Mouse (Mus musculus): ENCODE results near the gene Prss22. TPM values are rescaled to one million over a fixed set of nuclear protein-coding genes. Genes with fewer than 3 reads are reported as not detected.

Gene Prss22
- total RNA-seq, 1 experiment = 0.85 TPM

DNA sequence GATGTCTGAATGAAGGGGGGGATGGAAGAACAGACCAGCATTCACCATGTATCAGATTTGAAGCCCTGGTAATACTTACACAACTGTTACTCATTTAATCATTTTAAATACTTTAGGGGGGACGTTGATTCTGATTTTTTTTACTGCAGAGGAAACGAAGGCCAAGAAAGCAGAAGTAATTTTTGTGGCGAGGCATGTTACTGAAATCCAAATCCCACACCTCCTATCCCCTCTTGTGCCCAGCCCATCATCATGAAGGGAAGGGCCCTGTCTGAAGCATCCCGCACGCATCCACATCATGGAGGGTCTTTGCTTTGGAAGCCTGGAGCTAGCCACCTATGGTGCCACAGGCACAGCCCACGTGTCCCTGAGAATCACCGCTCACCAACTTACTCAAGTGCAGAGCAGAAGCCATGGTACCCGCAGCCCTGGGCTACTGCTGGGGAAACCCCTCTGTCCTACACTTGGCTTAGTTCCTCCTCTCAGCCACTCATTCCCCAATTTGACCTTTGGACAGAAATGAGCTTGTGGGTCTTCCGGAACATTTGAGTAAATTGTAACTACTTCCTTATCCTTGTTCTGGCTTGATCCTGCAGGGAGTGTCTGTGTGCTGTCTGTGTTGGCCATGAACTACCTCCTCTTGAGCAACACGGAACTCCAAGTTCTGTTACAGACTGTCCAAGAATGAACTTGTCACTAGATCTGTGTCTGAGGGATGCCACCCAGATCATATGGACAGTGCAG, 31.1 kb downstream of the Prss22 start:
- H3K4me3 ChIP-seq (ENCODE audit: insufficient read depth in 1 of 2, low read depth in 1 of 2, low read length in 2 of 2, poor library complexity in 1 of 2, severe bottlenecking in 1 of 2) = no peak overlapping the region
- H3K9ac ChIP-seq (ENCODE audit: insufficient read depth, low read depth, low read length, poor library complexity, severe bottlenecking) = no peak overlapping the region
- in situ Hi-C loops (cut with MboI; ENCODE audit: low sequenced_read_pairs in 2 of 2, unreplicated experiment in 2 of 2) = no loop called here
- no peak for TF ChIP-seq CHD2 (IDR thresholded peaks at IDR 0.05; ENCODE audit: low read depth, low read length)
- no peak for TF ChIP-seq ZNF384 (IDR thresholded peaks at IDR 0.05; ENCODE audit: low read depth, low read length)
- no peak for TF ChIP-seq ZC3H11A (IDR thresholded peaks at IDR 0.05; ENCODE audit: borderline replicate concordance, low read depth, low read length)
- no peak for TF ChIP-seq HCFC1 (IDR thresholded peaks at IDR 0.05; ENCODE audit: borderline replicate concordance, insufficient read depth, low read length)
- no peak for TF ChIP-seq MAFK (IDR thresholded peaks at IDR 0.05; ENCODE audit: insufficient read depth, low read depth, low read length)
- DNase-seq (ENCODE audit: low read depth, low spot score) = no peak
- peaks cover 2 to 6% of the 10 kb centered on the region in 2 experiments; a peak in 2 of 4 replicates for H3K4me1 ChIP-seq (ENCODE audit: control insufficient read depth in 2 of 2, insufficient read depth in 2 of 2, low read length in 2 of 2, poor library complexity in 1 of 2)
- H3K27ac ChIP-seq (ENCODE audit: insufficient read depth, low read depth, low read length, poor library complexity, severe bottlenecking) = no peak overlapping the region
- no peaks in the 10 kb centered on the region for H3K9me3 ChIP-seq (ENCODE audit: control insufficient read depth, insufficient read depth, low read depth, low read length)
- H3K36me3 ChIP-seq (ENCODE audit: control insufficient read depth, insufficient read depth, low read length, poor library complexity, severe bottlenecking) = no peaks in the 10 kb centered on the region

DNA sequence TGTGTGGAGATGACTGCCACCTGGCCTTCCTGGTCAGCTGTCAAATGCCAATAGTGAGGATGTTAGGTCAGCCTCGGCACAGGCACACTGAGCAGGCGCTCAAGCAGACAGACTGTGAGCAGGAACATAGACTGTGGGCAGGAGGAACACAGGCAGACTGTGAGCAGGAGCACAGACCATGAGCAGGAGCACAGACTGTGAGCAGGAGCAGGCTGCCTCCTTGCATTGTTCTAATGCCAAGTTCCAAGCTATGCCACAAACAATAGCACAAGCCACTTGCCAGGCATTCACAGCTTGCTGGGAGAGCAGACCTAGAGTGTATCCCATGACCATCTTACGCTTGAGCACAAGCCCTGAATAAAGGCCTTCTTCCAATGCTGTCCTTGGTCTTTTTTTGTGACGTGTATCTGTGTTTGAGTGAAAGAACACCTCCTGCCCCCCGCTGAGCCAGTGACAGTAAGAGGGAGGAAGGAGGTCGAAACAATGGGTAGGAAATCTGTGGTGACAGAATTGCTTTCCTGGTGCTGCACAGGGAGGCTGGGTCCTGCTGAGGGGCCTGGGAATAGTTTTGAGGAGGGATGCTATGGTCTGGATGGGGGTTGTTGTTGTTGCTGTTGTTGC, 32.0 kb downstream of the Prss22 start:
- no peaks in the 10 kb centered on the region for H3K36me3 ChIP-seq (ENCODE audit: control insufficient read depth, insufficient read depth, low read length, poor library complexity, severe bottlenecking)
- H3K4me1 ChIP-seq (ENCODE audit: control insufficient read depth in 2 of 2, insufficient read depth in 2 of 2, low read length in 2 of 2, poor library complexity in 1 of 2) = peaks cover 2 to 3% of the 10 kb centered on the region in 2 experiments; a peak in 2 of 4 replicates
- in situ Hi-C loops (cut with MboI; ENCODE audit: low sequenced_read_pairs in 2 of 2, unreplicated experiment in 2 of 2) = no loop called here
- no peaks in the 10 kb centered on the region for H3K9me3 ChIP-seq (ENCODE audit: control insufficient read depth, insufficient read depth, low read depth, low read length)
- H3K9ac ChIP-seq (ENCODE audit: insufficient read depth, low read depth, low read length, poor library complexity, severe bottlenecking) = no peak overlapping the region
- H3K4me3 ChIP-seq (ENCODE audit: insufficient read depth in 1 of 2, low read depth in 1 of 2, low read length in 2 of 2, poor library complexity in 1 of 2, severe bottlenecking in 1 of 2) = no peak overlapping the region
- no peak overlapping the region for H3K27ac ChIP-seq (ENCODE audit: insufficient read depth, low read depth, low read length, poor library complexity, severe bottlenecking)
- DNase-seq (ENCODE audit: low read depth, low spot score) = no peak
- TF ChIP-seq MAFK (IDR thresholded peaks at IDR 0.05; ENCODE audit: insufficient read depth, low read depth, low read length) = no peak
- no peak for TF ChIP-seq ZNF384 (IDR thresholded peaks at IDR 0.05; ENCODE audit: low read depth, low read length)
- TF ChIP-seq CHD2 (IDR thresholded peaks at IDR 0.05; ENCODE audit: low read depth, low read length) = no peak
- no peak for TF ChIP-seq ZC3H11A (IDR thresholded peaks at IDR 0.05; ENCODE audit: borderline replicate concordance, low read depth, low read length)
- TF ChIP-seq HCFC1 (IDR thresholded peaks at IDR 0.05; ENCODE audit: borderline replicate concordance, insufficient read depth, low read length) = no peak

DNA sequence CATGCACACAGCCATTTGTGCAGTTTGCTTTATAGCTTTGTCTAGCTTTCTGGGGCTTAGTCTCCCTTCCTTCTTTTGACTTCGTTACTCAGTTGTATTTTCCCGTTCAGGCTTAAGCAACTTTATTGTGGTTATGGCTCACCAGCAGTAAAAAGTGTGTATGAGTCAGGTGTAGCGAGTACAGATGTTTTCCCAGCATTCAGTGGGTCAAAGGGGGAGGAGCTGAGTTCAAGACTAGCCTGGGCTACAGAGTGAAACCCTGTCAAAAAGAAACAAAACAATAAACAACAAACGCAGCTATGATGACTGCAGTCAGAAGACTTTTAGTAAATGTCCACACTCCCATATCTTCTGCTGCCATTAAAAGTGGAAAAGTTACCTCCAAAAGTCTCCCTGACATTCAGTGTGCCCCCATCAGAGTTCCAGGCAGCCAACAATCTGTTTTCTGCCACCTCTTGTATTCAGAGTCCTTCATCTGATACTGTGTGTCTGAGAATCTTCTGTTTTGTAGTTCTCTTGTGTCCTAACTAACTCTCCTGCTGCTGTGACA, 36.3 kb downstream of the Prss22 start:
- H3K9ac ChIP-seq (ENCODE audit: insufficient read depth, low read depth, low read length, poor library complexity, severe bottlenecking) = no peak overlapping the region
- H3K27ac ChIP-seq (ENCODE audit: insufficient read depth, low read depth, low read length, poor library complexity, severe bottlenecking) = no peak overlapping the region
- in situ Hi-C loops (cut with MboI; ENCODE audit: low sequenced_read_pairs in 2 of 2, unreplicated experiment in 2 of 2) = no loop called here
- no peak for DNase-seq (ENCODE audit: low read depth, low spot score)
- peaks cover 2 to 3% of the 10 kb centered on the region in 2 experiments; a peak in 2 of 4 replicates for H3K4me1 ChIP-seq (ENCODE audit: control insufficient read depth in 2 of 2, insufficient read depth in 2 of 2, low read length in 2 of 2, poor library complexity in 1 of 2)
- TF ChIP-seq MAFK (IDR thresholded peaks at IDR 0.05; ENCODE audit: insufficient read depth, low read depth, low read length) (no peak), ZC3H11A (IDR thresholded peaks at IDR 0.05; ENCODE audit: borderline replicate concordance, low read depth, low read length) (no peak), CHD2 (IDR thresholded peaks at IDR 0.05; ENCODE audit: low read depth, low read length) (no peak), ZNF384 (IDR thresholded peaks at IDR 0.05; ENCODE audit: low read depth, low read length) (no peak), HCFC1 (IDR thresholded peaks at IDR 0.05; ENCODE audit: borderline replicate concordance, insufficient read depth, low read length) (no peak)
- no peaks in the 10 kb centered on the region for H3K36me3 ChIP-seq (ENCODE audit: control insufficient read depth, insufficient read depth, low read length, poor library complexity, severe bottlenecking)
- no peaks in the 10 kb centered on the region for H3K9me3 ChIP-seq (ENCODE audit: control insufficient read depth, insufficient read depth, low read depth, low read length)
- H3K4me3 ChIP-seq (ENCODE audit: insufficient read depth in 1 of 2, low read depth in 1 of 2, low read length in 2 of 2, poor library complexity in 1 of 2, severe bottlenecking in 1 of 2) = no peak overlapping the region

DNA sequence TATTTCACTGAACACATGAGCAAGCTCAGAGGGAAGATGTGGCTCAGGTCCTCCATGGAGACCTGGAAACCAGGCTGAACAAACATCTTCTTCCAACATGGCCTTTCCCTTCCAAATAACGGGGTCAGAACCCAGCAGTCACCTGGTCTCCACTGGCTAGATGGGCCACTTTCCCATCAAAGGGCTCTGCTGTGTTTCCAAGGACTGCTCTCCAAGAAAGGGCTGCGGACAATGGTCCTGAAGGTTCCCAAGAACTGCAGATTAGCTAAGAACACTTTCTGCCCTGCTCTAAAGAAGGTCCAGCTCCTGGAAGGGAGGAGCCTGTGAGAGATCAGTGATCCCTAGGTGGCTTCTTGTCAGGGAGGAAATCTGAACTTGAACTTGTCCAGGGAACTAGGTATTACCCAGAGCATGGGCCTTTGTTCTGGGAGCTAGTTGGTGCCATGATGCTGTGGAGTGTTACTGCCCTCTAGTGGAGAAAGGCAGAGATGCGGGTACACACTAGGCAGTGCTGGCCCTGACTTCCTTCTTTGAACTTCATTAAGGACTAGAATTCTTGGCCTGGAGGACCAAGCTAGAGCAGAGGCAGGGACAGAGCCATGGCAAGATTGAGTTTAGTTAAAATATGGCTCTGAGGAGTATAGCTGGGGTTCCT, 37.7 kb downstream of the Prss22 start:
- TF ChIP-seq HCFC1 (IDR thresholded peaks at IDR 0.05; ENCODE audit: borderline replicate concordance, insufficient read depth, low read length) (no peak), ZC3H11A (IDR thresholded peaks at IDR 0.05; ENCODE audit: borderline replicate concordance, low read depth, low read length) (peak; percentile 78; the same call in 1 of the 2 replicates), MAFK (IDR thresholded peaks at IDR 0.05; ENCODE audit: insufficient read depth, low read depth, low read length) (no peak), ZNF384 (IDR thresholded peaks at IDR 0.05; ENCODE audit: low read depth, low read length) (no peak), CHD2 (IDR thresholded peaks at IDR 0.05; ENCODE audit: low read depth, low read length) (no peak)
- Histone ChIP-seq H3K9ac (ENCODE audit: insufficient read depth, low read depth, low read length, poor library complexity, severe bottlenecking) (no peak overlapping the region), H3K4me3 (ENCODE audit: insufficient read depth in 1 of 2, low read depth in 1 of 2, low read length in 2 of 2, poor library complexity in 1 of 2, severe bottlenecking in 1 of 2) (no peak overlapping the region), H3K36me3 (ENCODE audit: control insufficient read depth, insufficient read depth, low read length, poor library complexity, severe bottlenecking) (no peaks in the 10 kb centered on the region), H3K9me3 (ENCODE audit: control insufficient read depth, insufficient read depth, low read depth, low read length) (no peaks in the 10 kb centered on the region), H3K4me1 (ENCODE audit: control insufficient read depth in 2 of 2, insufficient read depth in 2 of 2, low read length in 2 of 2, poor library complexity in 1 of 2) (peaks cover 0 to 2% of the 10 kb centered on the region in 2 experiments; a peak in 2 of 4 replicates), H3K27ac (ENCODE audit: insufficient read depth, low read depth, low read length, poor library complexity, severe bottlenecking) (no peak overlapping the region)
- in situ Hi-C loops (cut with MboI; ENCODE audit: low sequenced_read_pairs in 2 of 2, unreplicated experiment in 2 of 2) = no loop called here
- peak; percentile 83 for DNase-seq (ENCODE audit: low read depth, low spot score)
